Mouse (Mus musculus) gastrocnemius, adult 2 months (tissue): ENCODE measurements around the gene Tnnc2. TPM values are rescaled to one million over a fixed set of nuclear protein-coding genes. Genes with fewer than 3 reads are reported as not detected.

Source experiments
- DNase-seq: peaks from one replicate; pipeline ENCODE4 v3.0.0; 2022
- H3K27ac ChIP-seq: fragments of 200-600 bp; 2 replicates; pipeline ENCODE4 v1.8.1; 2022; ENCODE audit warnings: mild to moderate bottlenecking
- H3K4me3 ChIP-seq: fragments of 200-600 bp; 2 replicates; pipeline ENCODE4 v1.8.1; 2022; ENCODE audit warnings: mild to moderate bottlenecking, moderate library complexity
- CTCF ChIP-seq: fragments of 200-600 bp; IDR thresholded peaks from 2 replicates; pipeline ENCODE4 v1.8.1; 2022; ENCODE audit warnings: antibody characterized with exemption, mild to moderate bottlenecking, moderate library complexity
- intact Hi-C: fragments of 180-260 bp; cut with DNase I; formaldehyde crosslinking; loops from one replicate; pipeline ENCODE4 v1.15.1; 2025
- total RNA-seq, 2 experiments: library from RNA; stranded (reverse); gene quantifications; 2 replicates each; pipeline ENCODE4 v1.2.3; 2021

The Tnnc2 gene
- total RNA-seq, 2 experiments from 2014 or later, result 14,820 to 17,621 TPM

DNA sequence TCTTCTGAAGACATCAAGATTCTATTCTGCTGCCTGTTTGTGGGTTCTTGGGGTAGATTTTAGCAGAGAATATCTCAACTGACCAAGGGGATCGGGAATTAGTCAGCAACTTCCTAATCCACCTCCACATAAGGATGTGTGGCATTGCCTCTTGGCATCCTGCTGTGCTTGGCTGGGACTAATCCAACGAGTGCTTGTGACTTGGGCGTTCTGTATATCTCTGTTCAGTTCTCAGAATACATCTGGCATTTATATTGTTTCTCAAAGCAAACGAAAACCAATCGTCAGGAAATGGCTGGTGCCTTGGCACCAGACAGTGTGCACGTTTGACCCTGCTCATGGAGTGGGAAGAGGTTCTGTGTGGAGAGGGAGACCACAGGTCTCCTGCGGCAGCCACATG, 39.9 kb downstream of the Tnnc2 start:
- no peak for DNase-seq
- Histone ChIP-seq H3K27ac (no peak overlapping the region), H3K4me3 (no peak overlapping the region)
- no peak for TF ChIP-seq CTCF
- intact Hi-C loops, result no loop called here

DNA sequence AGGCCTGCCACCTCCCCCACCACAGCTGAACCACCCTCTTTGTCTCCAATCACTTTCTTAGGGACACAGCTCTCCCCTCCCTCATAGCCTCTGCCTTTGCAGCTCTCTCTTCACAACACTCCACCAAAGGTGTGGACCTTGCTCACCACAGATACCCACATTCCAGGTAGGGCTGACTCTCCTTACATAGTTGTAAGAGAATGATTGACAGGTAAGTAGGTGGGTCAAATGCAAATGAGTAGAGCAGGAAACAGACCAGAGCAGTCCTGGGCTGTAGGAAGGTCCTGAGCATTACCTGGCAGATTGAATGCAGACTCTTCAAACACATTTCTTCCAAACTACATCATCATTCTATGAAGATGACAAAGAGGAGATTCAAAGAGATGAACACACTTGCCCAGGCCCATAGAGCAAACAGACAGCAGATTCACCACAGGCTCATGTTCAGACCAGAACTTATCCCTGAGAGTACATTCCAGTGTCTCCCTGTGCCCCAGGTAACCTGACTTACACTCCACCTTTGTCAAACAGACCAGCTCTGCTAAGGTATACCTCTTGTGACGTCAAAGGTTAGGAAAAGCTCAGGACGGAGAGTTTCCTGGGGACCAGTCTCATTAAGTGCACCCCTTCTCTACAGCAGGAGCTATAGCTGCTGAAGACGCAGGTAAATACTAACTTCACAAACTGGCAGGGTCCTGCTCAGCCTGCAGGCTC, 42.2 kb downstream of the Tnnc2 start:
- Histone ChIP-seq H3K27ac (no peak overlapping the region), H3K4me3 (no peak overlapping the region)
- intact Hi-C loops, result no loop called here
- no peak for TF ChIP-seq CTCF
- no peak for DNase-seq

DNA sequence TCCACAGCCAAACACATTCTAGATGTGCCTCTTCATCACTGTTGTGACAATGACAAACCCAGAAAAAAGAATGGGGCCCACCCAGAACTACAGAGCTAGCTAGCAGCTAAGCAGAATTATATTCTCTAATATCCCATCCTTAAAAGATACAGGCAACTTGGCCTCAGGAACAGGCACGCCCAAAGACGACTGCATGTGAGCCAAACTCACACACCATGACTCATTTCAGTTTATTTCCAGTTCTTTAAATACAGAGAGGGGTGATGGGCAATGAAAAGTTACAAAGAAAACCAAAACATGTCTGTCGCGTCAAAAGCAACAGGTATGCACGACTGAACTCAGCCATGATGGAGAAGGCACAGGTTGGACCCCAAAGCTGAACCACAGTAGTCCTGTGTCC, 44.3 kb downstream of the Tnnc2 start:
- intact Hi-C loops, result no loop called here
- TF ChIP-seq CTCF, result no peak
- H3K4me3 ChIP-seq, result no peak overlapping the region
- no peak for DNase-seq
- no peak overlapping the region for H3K27ac ChIP-seq

DNA sequence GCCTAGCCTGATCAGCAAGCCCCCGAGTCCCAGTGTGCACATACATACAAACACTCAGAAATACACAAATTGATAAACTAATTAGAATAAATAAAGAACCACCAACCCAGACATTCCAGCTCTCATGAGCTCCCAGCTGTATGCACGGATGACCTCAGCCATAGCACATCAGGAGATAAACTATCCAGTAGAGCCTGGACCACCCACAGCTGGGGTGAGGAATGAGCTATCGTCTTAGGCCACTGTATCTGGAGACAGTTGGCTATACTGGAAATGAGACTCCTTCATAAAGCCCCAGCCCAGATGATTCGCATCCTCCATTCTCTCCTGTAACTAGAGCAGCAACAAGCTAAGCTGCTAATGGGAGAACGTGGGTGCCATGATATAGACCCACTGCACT, 44.9 kb downstream of the Tnnc2 start:
- Histone ChIP-seq H3K27ac (no peak overlapping the region), H3K4me3 (no peak overlapping the region)
- intact Hi-C loops, result no loop called here
- TF ChIP-seq CTCF, result no peak
- DNase-seq, result no peak

- TF ChIP-seq CTCF, result no peak
- intact Hi-C loops, result no loop called here
- no peak overlapping the region for H3K27ac ChIP-seq
- H3K4me3 ChIP-seq, result no peak overlapping the region
- no peak for DNase-seq
Observed at GRCm38 (mm10) chr2:164733259-164733658, 46.5 kb downstream of the Tnnc2 start.

GRCm38 (mm10) chr2:164731719-164732118, 48.0 kb downstream of the Tnnc2 start:
- no peak overlapping the region for H3K27ac ChIP-seq
- TF ChIP-seq CTCF, result no peak
- H3K4me3 ChIP-seq, result no peak overlapping the region
- intact Hi-C loops, result no loop called here
- DNase-seq, result no peak

Other genes with a start within 250 kb of the Tnnc2 start
- gene Wfdc2, start 217.6 kb downstream of the Tnnc2 start, total RNA-seq, result not detected
- gene Spint3, start 206.5 kb downstream of the Tnnc2 start, total RNA-seq, result not detected
- gene Wfdc6a, start 194.5 kb downstream of the Tnnc2 start, total RNA-seq, result not detected
- not detected for gene Eppin, start 186.4 kb downstream of the Tnnc2 start, total RNA-seq
- not detected for gene Wfdc6b, start 166.4 kb downstream of the Tnnc2 start, total RNA-seq
- gene Wfdc8, start 166.3 kb downstream of the Tnnc2 start, total RNA-seq, result not detected
- not detected for gene Wfdc16, start 141.2 kb downstream of the Tnnc2 start, total RNA-seq
- not detected for gene Wfdc10, start 123.9 kb downstream of the Tnnc2 start, total RNA-seq
- not detected for gene Wfdc9, start 123.4 kb downstream of the Tnnc2 start, total RNA-seq
- gene Wfdc11, start 105.9 kb downstream of the Tnnc2 start, total RNA-seq, result not detected
- gene Wfdc13, start 94.9 kb downstream of the Tnnc2 start, total RNA-seq, result not detected
- not detected for gene Spint4, start 81.5 kb downstream of the Tnnc2 start, total RNA-seq
- not detected for gene Spint5, start 64.7 kb downstream of the Tnnc2 start, total RNA-seq
- not detected for gene Wfdc3, start 34.0 kb downstream of the Tnnc2 start, total RNA-seq
- 10 to 100 TPM; 18.5 to 19.4 TPM for gene Dnttip1, start 34.0 kb downstream of the Tnnc2 start, total RNA-seq
- under 1 TPM; 0.20 to 0.33 TPM for gene Ube2c, start 10.1 kb downstream of the Tnnc2 start, total RNA-seq
- gene Snx21, start 5.9 kb upstream of the Tnnc2 start, total RNA-seq, result 10 to 100 TPM; 20.6 to 25.6 TPM
- 1 to 10 TPM; 7.9 to 8.6 TPM for gene Acot8, start 24.9 kb upstream of the Tnnc2 start, total RNA-seq
- 1 to 10 TPM; 1.2 to 1.4 TPM for gene Zswim3, start 25.1 kb upstream of the Tnnc2 start, total RNA-seq
- 1 to 10 TPM; 4.6 to 4.9 TPM for gene Zswim1, start 42.7 kb upstream of the Tnnc2 start, total RNA-seq
- under 1 TPM in 1 of 2 experiments, not detected in 1; 0.84 TPM for gene Spata25, start 48.6 kb upstream of the Tnnc2 start, total RNA-seq
- gene Ctsa, start 52.9 kb upstream of the Tnnc2 start, total RNA-seq, result 10 to 100 TPM; 50.2 to 58.1 TPM
- 10 to 100 TPM; 31.1 to 37.0 TPM for gene Neurl2, start 53.5 kb upstream of the Tnnc2 start, total RNA-seq
- gene Pltp, start 77.7 kb upstream of the Tnnc2 start, total RNA-seq, result 10 to 100 TPM; 11.4 to 20.1 TPM
- 10 to 100 TPM; 25.6 TPM for gene Pcif1, start 99.3 kb upstream of the Tnnc2 start, total RNA-seq
- 10 to 100 TPM in 1 of 2 experiments, 1 to 10 TPM in 1; 9.7 to 10.5 TPM for gene Zfp335, start 131.8 kb upstream of the Tnnc2 start, total RNA-seq
- gene Mmp9, start 160.8 kb upstream of the Tnnc2 start, total RNA-seq, result 1 to 10 TPM in 1 of 2 experiments, under 1 TPM in 1; 0.46 to 1.1 TPM
- gene Slc12a5, start 180.8 kb upstream of the Tnnc2 start, total RNA-seq, result under 1 TPM; 0.36 to 0.53 TPM